Mouse (Mus musculus) spleen, adult 12 weeks (tissue): Measurements from ENCODE around the gene Gm609.
"Not testable (repeated sequence)": the region's sequence is repeated elsewhere in the genome, so short reads cannot be mapped to it uniquely, and the experiment has no call there.

Experiments
- DNase-seq: peaks from one replicate; pipeline ENCODE4 v3.0.0; 2022; ENCODE audit warnings: low spot score

Gene Gm609

GRCm38 (mm10) chr16:45492927-45493326 is at the start of gene Gm609:
Gene Gm609, minus strand, starts transcription at chr16:45492969.
- DNase-seq: no peak

GRCm38 (mm10) chr16:45542108-45542507 is 49.3 kb upstream of the Gm609 start:
- no peak for DNase-seq

GRCm38 (mm10) chr16:45538342-45538741 is 45.6 kb upstream of the Gm609 start:
- not testable (repeated sequence) for DNase-seq

GRCm38 (mm10) chr16:45535009-45535408 is 42.2 kb upstream of the Gm609 start, which contains the start of gene Slc9c1:
Gene Slc9c1, plus strand, starts transcription at chr16:45535309.
- DNase-seq: no peak

- DNase-seq: no peak
These were observed 39.2 kb upstream of the Gm609 start, which contains the start of gene Gm17783 for GRCm38 (mm10) chr16:45531950-45532349. Gene Gm17783, minus strand, starts transcription at chr16:45532050.

- no peak for DNase-seq
These were observed 32.8 kb upstream of the Gm609 start for GRCm38 (mm10) chr16:45525551-45525950.

- DNase-seq: no peak
These were observed 2.6 kb upstream of the Gm609 start for GRCm38 (mm10) chr16:45495326-45495725.

GRCm38 (mm10) chr16:45476991-45477390 is 15.8 kb downstream of the Gm609 start:
- no peak for DNase-seq

GRCm38 (mm10) chr16:45471836-45472235 is 20.9 kb downstream of the Gm609 start:
- not testable (repeated sequence) for DNase-seq

- no peak for DNase-seq
These were observed 38.0 kb downstream of the Gm609 start for GRCm38 (mm10) chr16:45454762-45455161.

- DNase-seq: no peak
These were observed 55.5 kb downstream of the Gm609 start for GRCm38 (mm10) chr16:45437230-45437739.

GRCm38 (mm10) chr16:45435591-45435990 is 57.2 kb downstream of the Gm609 start:
- DNase-seq: no peak

GRCm38 (mm10) chr16:45427651-45428050 is 65.1 kb downstream of the Gm609 start:
- no peak for DNase-seq

GRCm38 (mm10) chr16:45413497-45413896 is 79.3 kb downstream of the Gm609 start:
- no peak for DNase-seq

- not testable (repeated sequence) for DNase-seq
These were observed 83.7 kb downstream of the Gm609 start for GRCm38 (mm10) chr16:45409064-45409446.

- DNase-seq: peak; percentile 1
These were observed 84.2 kb downstream of the Gm609 start, which contains the start of gene Cd200 for GRCm38 (mm10) chr16:45408425-45409063. Gene Cd200, minus strand, starts transcription at chr16:45409053.

- no peak for DNase-seq
These were observed 84.9 kb downstream of the Gm609 start for GRCm38 (mm10) chr16:45407645-45408400.

- no peak for DNase-seq
These were observed 85.7 kb downstream of the Gm609 start for GRCm38 (mm10) chr16:45407091-45407490.

GRCm38 (mm10) chr16:45402951-45403350 is 89.8 kb downstream of the Gm609 start:
- DNase-seq: no peak

- DNase-seq: no peak
These were observed 90.7 kb downstream of the Gm609 start for GRCm38 (mm10) chr16:45402036-45402435.

GRCm38 (mm10) chr16:45399947-45400555 is 92.7 kb downstream of the Gm609 start:
- DNase-seq: no peak

- DNase-seq: no peak
These were observed 93.4 kb downstream of the Gm609 start for GRCm38 (mm10) chr16:45399411-45399810.

- no peak for DNase-seq
These were observed 95.3 kb downstream of the Gm609 start for GRCm38 (mm10) chr16:45397440-45397839.
